Mouse (Mus musculus): ENCODE results near the gene Rnf220. TPM values are rescaled to one million over a fixed set of nuclear protein-coding genes. Genes with fewer than 3 reads are reported as not detected.

The Rnf220 gene
- polyA plus RNA-seq, 1 experiment from 2014 or later, result 32.4 TPM

- Histone ChIP-seq H3K4me3 (ENCODE audit: low read depth, low read length) (no peak overlapping the region), H3K4me1 (ENCODE audit: control insufficient read depth, insufficient read depth, low read length) (peaks cover 11% of the 10 kb centered on the region; the same call in 1 of the 2 replicates), H3K27me3 (ENCODE audit: control insufficient read depth, insufficient read depth, low read length) (peaks cover 41% of the 10 kb centered on the region), H3K27ac (ENCODE audit: low read depth, low read length) (no peak overlapping the region), H3K36me3 (ENCODE audit: control insufficient read depth, insufficient read depth, low read length) (no peaks in the 10 kb centered on the region), H3K9ac (ENCODE audit: low read depth, low read length) (0 out of 2 replicates have a peak overlapping the region, but pooled peaks have one; percentile 24), H3K4me2 (peak overlapping the region; percentile 56), H3K9me3 (replicated peaks; ENCODE audit: control insufficient read depth, low read length) (no peaks in the 10 kb centered on the region)
- no peak for ATAC-seq (replicated peaks; ENCODE audit: insufficient number of reproducible peaks, low FRiP score, low TSS enrichment)
- WGBS (ENCODE audit: insufficient replicate concordance), result 40% methylated on average over 5 of the region's 5 CpGs
These were observed 185.0 kb downstream of the Rnf220 start for GRCm38 (mm10) chr4:117311891-117312290.

- H3K4me3 ChIP-seq (ENCODE audit: low read depth, low read length), result no peak overlapping the region
- no peaks in the 10 kb centered on the region for H3K36me3 ChIP-seq (ENCODE audit: control insufficient read depth, insufficient read depth, low read length)
- no peak overlapping the region for H3K4me2 ChIP-seq
- H3K27me3 ChIP-seq (ENCODE audit: control insufficient read depth, insufficient read depth, low read length), result peaks cover 25% of the 10 kb centered on the region
- no peak overlapping the region for H3K27ac ChIP-seq (ENCODE audit: low read depth, low read length)
- H3K9me3 ChIP-seq (replicated peaks; ENCODE audit: control insufficient read depth, low read length), result no peaks in the 10 kb centered on the region
- ATAC-seq (replicated peaks; ENCODE audit: insufficient number of reproducible peaks, low FRiP score, low TSS enrichment), result no peak
- H3K9ac ChIP-seq (ENCODE audit: low read depth, low read length), result no peak overlapping the region
- 93% methylated on average over 1 of the region's 1 CpGs for WGBS (ENCODE audit: insufficient replicate concordance)
- H3K4me1 ChIP-seq (ENCODE audit: control insufficient read depth, insufficient read depth, low read length), result peaks cover 15% of the 10 kb centered on the region; the same call in 1 of the 2 replicates
These were observed 187.4 kb downstream of the Rnf220 start for GRCm38 (mm10) chr4:117309427-117309826.

GRCm38 (mm10) chr4:117307270-117307669 is 189.6 kb downstream of the Rnf220 start:
- Histone ChIP-seq H3K9me3 (replicated peaks; ENCODE audit: control insufficient read depth, low read length) (no peaks in the 10 kb centered on the region), H3K4me1 (ENCODE audit: control insufficient read depth, insufficient read depth, low read length) (peaks cover 14% of the 10 kb centered on the region; the same call in 1 of the 2 replicates), H3K36me3 (ENCODE audit: control insufficient read depth, insufficient read depth, low read length) (no peaks in the 10 kb centered on the region), H3K4me2 (no peak overlapping the region), H3K27me3 (ENCODE audit: control insufficient read depth, insufficient read depth, low read length) (peaks cover 35% of the 10 kb centered on the region), H3K4me3 (ENCODE audit: low read depth, low read length) (no peak overlapping the region), H3K27ac (ENCODE audit: low read depth, low read length) (no peak overlapping the region), H3K9ac (ENCODE audit: low read depth, low read length) (peak overlapping the region; percentile 10; the same call in 1 of the 2 replicates)
- ATAC-seq (replicated peaks; ENCODE audit: insufficient number of reproducible peaks, low FRiP score, low TSS enrichment), result no peak
- WGBS (ENCODE audit: insufficient replicate concordance), result 42% methylated on average over 6 of the region's 6 CpGs

- Histone ChIP-seq H3K36me3 (ENCODE audit: control insufficient read depth, insufficient read depth, low read length) (no peaks in the 10 kb centered on the region), H3K27me3 (ENCODE audit: control insufficient read depth, insufficient read depth, low read length) (peaks cover 44% of the 10 kb centered on the region), H3K4me2 (no peak overlapping the region), H3K9ac (ENCODE audit: low read depth, low read length) (no peak overlapping the region), H3K9me3 (replicated peaks; ENCODE audit: control insufficient read depth, low read length) (no peaks in the 10 kb centered on the region), H3K4me3 (ENCODE audit: low read depth, low read length) (no peak overlapping the region), H3K4me1 (ENCODE audit: control insufficient read depth, insufficient read depth, low read length) (peaks cover 10% of the 10 kb centered on the region; the same call in 1 of the 2 replicates), H3K27ac (ENCODE audit: low read depth, low read length) (no peak overlapping the region)
- WGBS (ENCODE audit: insufficient replicate concordance), result 41% methylated on average over 6 of the region's 7 CpGs
- no peak for ATAC-seq (replicated peaks; ENCODE audit: insufficient number of reproducible peaks, low FRiP score, low TSS enrichment)
These were observed 191.4 kb downstream of the Rnf220 start for GRCm38 (mm10) chr4:117305461-117305860.

GRCm38 (mm10) chr4:117304239-117305025 is 192.4 kb downstream of the Rnf220 start:
- peak overlapping the region; percentile 72 for H3K9ac ChIP-seq (ENCODE audit: low read depth, low read length)
- no peak for ATAC-seq (replicated peaks; ENCODE audit: insufficient number of reproducible peaks, low FRiP score, low TSS enrichment)
- peak overlapping the region; percentile 53 for H3K4me3 ChIP-seq (ENCODE audit: low read depth, low read length)
- 2% methylated on average over 54 of the region's 54 CpGs for WGBS (ENCODE audit: insufficient replicate concordance)
- H3K27ac ChIP-seq (ENCODE audit: low read depth, low read length), result no peak overlapping the region
- H3K36me3 ChIP-seq (ENCODE audit: control insufficient read depth, insufficient read depth, low read length), result no peaks in the 10 kb centered on the region
- peak overlapping the region; percentile 89 for H3K4me2 ChIP-seq
- H3K27me3 ChIP-seq (ENCODE audit: control insufficient read depth, insufficient read depth, low read length), result peaks cover 44% of the 10 kb centered on the region
- H3K9me3 ChIP-seq (replicated peaks; ENCODE audit: control insufficient read depth, low read length), result no peaks in the 10 kb centered on the region
- H3K4me1 ChIP-seq (ENCODE audit: control insufficient read depth, insufficient read depth, low read length), result peaks cover 10% of the 10 kb centered on the region; the same call in 1 of the 2 replicates

- Histone ChIP-seq H3K4me2 (peak overlapping the region; percentile 89), H3K4me3 (ENCODE audit: low read depth, low read length) (peak overlapping the region; percentile 53), H3K27ac (ENCODE audit: low read depth, low read length) (no peak overlapping the region), H3K27me3 (ENCODE audit: control insufficient read depth, insufficient read depth, low read length) (peaks cover 44% of the 10 kb centered on the region), H3K4me1 (ENCODE audit: control insufficient read depth, insufficient read depth, low read length) (peaks cover 10% of the 10 kb centered on the region; the same call in 1 of the 2 replicates), H3K36me3 (ENCODE audit: control insufficient read depth, insufficient read depth, low read length) (no peaks in the 10 kb centered on the region), H3K9ac (ENCODE audit: low read depth, low read length) (peak overlapping the region; percentile 72), H3K9me3 (replicated peaks; ENCODE audit: control insufficient read depth, low read length) (no peaks in the 10 kb centered on the region)
- WGBS (ENCODE audit: insufficient replicate concordance), result 6% methylated on average over 30 of the region's 30 CpGs
- no peak for ATAC-seq (replicated peaks; ENCODE audit: insufficient number of reproducible peaks, low FRiP score, low TSS enrichment)
These were observed 193.1 kb downstream of the Rnf220 start for GRCm38 (mm10) chr4:117303581-117304238.

GRCm38 (mm10) chr4:117302027-117302806 is 194.6 kb downstream of the Rnf220 start:
- Histone ChIP-seq H3K4me1 (ENCODE audit: control insufficient read depth, insufficient read depth, low read length) (peaks cover 10% of the 10 kb centered on the region; the same call in 1 of the 2 replicates), H3K4me3 (ENCODE audit: low read depth, low read length) (no peak overlapping the region), H3K9me3 (replicated peaks; ENCODE audit: control insufficient read depth, low read length) (no peaks in the 10 kb centered on the region), H3K4me2 (no peak overlapping the region), H3K27ac (ENCODE audit: low read depth, low read length) (no peak overlapping the region), H3K36me3 (ENCODE audit: control insufficient read depth, insufficient read depth, low read length) (no peaks in the 10 kb centered on the region), H3K27me3 (ENCODE audit: control insufficient read depth, insufficient read depth, low read length) (peaks cover 40% of the 10 kb centered on the region), H3K9ac (ENCODE audit: low read depth, low read length) (no peak overlapping the region)
- ATAC-seq (replicated peaks; ENCODE audit: insufficient number of reproducible peaks, low FRiP score, low TSS enrichment), result no peak
- WGBS (ENCODE audit: insufficient replicate concordance), result 24% methylated on average over 14 of the region's 14 CpGs

GRCm38 (mm10) chr4:117299921-117300320 is 196.9 kb downstream of the Rnf220 start:
- WGBS (ENCODE audit: insufficient replicate concordance), result 77% methylated on average over 10 of the region's 10 CpGs
- H3K27me3 ChIP-seq (ENCODE audit: control insufficient read depth, insufficient read depth, low read length), result peaks cover 45% of the 10 kb centered on the region
- no peak overlapping the region for H3K27ac ChIP-seq (ENCODE audit: low read depth, low read length)
- no peaks in the 10 kb centered on the region for H3K9me3 ChIP-seq (replicated peaks; ENCODE audit: control insufficient read depth, low read length)
- H3K9ac ChIP-seq (ENCODE audit: low read depth, low read length), result no peak overlapping the region
- ATAC-seq (replicated peaks; ENCODE audit: insufficient number of reproducible peaks, low FRiP score, low TSS enrichment), result no peak
- no peak overlapping the region for H3K4me2 ChIP-seq
- H3K4me3 ChIP-seq (ENCODE audit: low read depth, low read length), result no peak overlapping the region
- H3K36me3 ChIP-seq (ENCODE audit: control insufficient read depth, insufficient read depth, low read length), result no peaks in the 10 kb centered on the region
- peaks cover 10% of the 10 kb centered on the region; the same call in 1 of the 2 replicates for H3K4me1 ChIP-seq (ENCODE audit: control insufficient read depth, insufficient read depth, low read length)

Data from heart, embryonic 11.5 days (tissue).